Mouse (Mus musculus) hindbrain, postnatal 0 days (tissue): ENCODE results near the gene Tspan5. TPM values are rescaled to one million over a fixed set of nuclear protein-coding genes. Genes with fewer than 3 reads are reported as not detected.

Experiments used
- ATAC-seq: fragments of 200-750 bp; cut with Nextera tagmentation; 2 replicates; pipeline ENCODE4 v1.8.0; 2017; ENCODE audit warnings: mild to moderate bottlenecking, moderate TSS enrichment, moderate library complexity
- DNase-seq: peaks from one replicate; pipeline ENCODE4 v3.0.0-alpha.2; 2015; ENCODE audit warnings: low spot score
- H3K27ac ChIP-seq: fragments of 300-500 bp; sonication (generic); 2 replicates; pipeline ENCODE4 v1.5.1; 2014; ENCODE audit warnings: mild to moderate bottlenecking
- H3K27me3 ChIP-seq: fragments of 300-500 bp; sonication (generic); 2 replicates; pipeline ENCODE4 v1.6.1; 2014; ENCODE audit warnings: low read length, mixed read lengths; ENCODE audit not compliant: insufficient read depth
- H3K36me3 ChIP-seq: fragments of 300-500 bp; sonication (generic); 2 replicates; pipeline ENCODE4 v1.6.1; 2014; ENCODE audit warnings: low read length, mixed read lengths; ENCODE audit not compliant: insufficient read depth
- H3K4me1 ChIP-seq: fragments of 300-500 bp; sonication (generic); 2 replicates; pipeline ENCODE4 v1.6.1; 2014; ENCODE audit warnings: antibody characterized with exemption, low read length, mixed read lengths; ENCODE audit not compliant: insufficient read depth
- H3K4me2 ChIP-seq: fragments of 300-500 bp; sonication (generic); 2 replicates; pipeline ENCODE4 v1.6.1; 2014; ENCODE audit warnings: low read depth, mild to moderate bottlenecking, low read length, moderate library complexity, mixed read lengths
- H3K4me3 ChIP-seq: fragments of 300-500 bp; sonication (generic); 2 replicates; pipeline ENCODE4 v1.5.1; 2014; ENCODE audit warnings: low read length
- H3K9ac ChIP-seq: fragments of 300-500 bp; sonication (generic); replicated peaks from 2 replicates; pipeline ENCODE4 v1.6.1; 2014; ENCODE audit warnings: mild to moderate bottlenecking, low read length, moderate library complexity, mixed read lengths
- H3K9me3 ChIP-seq: fragments of 300-500 bp; sonication (generic); 2 replicates; pipeline ENCODE4 v1.6.1; 2016; ENCODE audit warnings: low read length, mixed read lengths
- CTCF ChIP-seq: IDR thresholded peaks from 2 replicates; pipeline ENCODE4 v1.5.1; 2016; ENCODE audit warnings: antibody characterized with exemption, control low read depth, low read depth
- WGBS: fragments of 180-500 bp; shearing (Covaris S2); extraction: QIAGEN DNeasy Blood & Tissue Kit; methylation state at CpG from one replicate; pipeline ENCODE4 v1.1.7; 2014; 5-methylcytosine and 5-hydroxymethylcytosine counted together
- polyA plus RNA-seq: library from polyadenylated mRNA; unstranded; fragments of >200 nt; fragmentation: Nextera tagmentation; extraction: Ambion mirVana; gene quantifications from 2 replicates; pipeline ENCODE4 v1.2.1, GENCODE M21; 2015
- total RNA-seq: library from RNA; depleted of rRNA; stranded (reverse); fragments of >200 nt; gene quantifications from 2 replicates; pipeline ENCODE4 v1.2.3, GENCODE M21; 2014

Tspan5 gene
- total and polyA plus RNA-seq, 2 experiments from 2014 or later = 86.0 to 135 TPM

DNA sequence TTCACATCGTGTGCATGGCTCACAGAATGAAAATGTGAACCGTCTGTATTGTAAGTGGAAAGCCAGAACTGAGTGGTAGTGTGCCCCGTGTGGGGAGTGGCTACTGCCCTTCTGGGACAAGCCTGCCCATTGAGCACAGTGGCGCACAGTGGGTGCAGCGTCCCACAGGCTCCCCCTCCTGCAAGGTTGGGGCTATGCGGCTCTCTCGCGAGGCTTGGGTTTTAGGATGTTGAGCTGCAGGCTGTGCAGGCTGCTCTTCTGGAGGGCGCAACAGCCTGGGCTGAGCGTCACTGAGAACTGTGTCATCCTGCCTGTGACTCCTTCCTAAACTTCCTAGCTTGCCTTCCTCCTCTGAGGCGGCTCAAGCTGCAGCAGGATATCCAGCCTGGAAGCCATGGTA lies 155.5 kb downstream of the Tspan5 start:
- no peak for TF ChIP-seq CTCF
- Histone ChIP-seq H3K36me3 (peaks cover 16% of the 10 kb centered on the region; the same call in 1 of the 2 replicates), H3K4me3 (no peak overlapping the region), H3K27me3 (no peaks in the 10 kb centered on the region), H3K4me2 (no peak overlapping the region), H3K9me3 (no peaks in the 10 kb centered on the region), H3K27ac (no peak overlapping the region), H3K4me1 (peaks cover 4% of the 10 kb centered on the region; the same call in 1 of the 2 replicates), H3K9ac (no peak overlapping the region)
- WGBS = 86% methylated on average over 11 of the region's 11 CpGs
- DNase-seq (no peak), ATAC-seq (peak; percentile 32; the same call in 1 of the 2 replicates)

DNA sequence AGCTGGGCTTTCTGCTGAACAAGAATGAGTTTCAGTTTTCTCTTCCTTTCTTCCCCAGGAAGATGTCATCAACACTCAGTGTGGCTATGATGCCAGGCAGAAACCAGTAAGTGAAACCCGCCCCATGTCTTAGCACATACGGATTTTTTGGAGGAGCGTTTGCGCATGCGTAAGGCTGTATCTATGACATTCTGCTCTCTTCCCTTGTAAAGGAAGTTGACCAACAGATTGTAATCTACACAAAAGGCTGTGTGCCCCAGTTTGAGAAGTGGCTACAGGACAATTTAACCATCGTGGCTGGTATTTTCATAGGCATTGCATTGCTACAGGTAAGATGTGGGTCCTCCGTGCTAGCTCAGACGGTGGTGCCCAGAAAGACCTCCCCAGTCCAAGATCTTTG lies 156.1 kb downstream of the Tspan5 start:
- no peaks in the 10 kb centered on the region for H3K9me3 ChIP-seq
- H3K4me3 ChIP-seq = no peak overlapping the region
- H3K9ac ChIP-seq = no peak overlapping the region
- peaks cover 4% of the 10 kb centered on the region; the same call in 1 of the 2 replicates for H3K4me1 ChIP-seq
- H3K36me3 ChIP-seq = peaks cover 16% of the 10 kb centered on the region; the same call in 1 of the 2 replicates
- 98% methylated on average over 8 of the region's 8 CpGs for WGBS
- H3K27me3 ChIP-seq = no peaks in the 10 kb centered on the region
- ATAC-seq (no peak), DNase-seq (no peak)
- no peak for TF ChIP-seq CTCF
- no peak overlapping the region for H3K4me2 ChIP-seq
- no peak overlapping the region for H3K27ac ChIP-seq

DNA sequence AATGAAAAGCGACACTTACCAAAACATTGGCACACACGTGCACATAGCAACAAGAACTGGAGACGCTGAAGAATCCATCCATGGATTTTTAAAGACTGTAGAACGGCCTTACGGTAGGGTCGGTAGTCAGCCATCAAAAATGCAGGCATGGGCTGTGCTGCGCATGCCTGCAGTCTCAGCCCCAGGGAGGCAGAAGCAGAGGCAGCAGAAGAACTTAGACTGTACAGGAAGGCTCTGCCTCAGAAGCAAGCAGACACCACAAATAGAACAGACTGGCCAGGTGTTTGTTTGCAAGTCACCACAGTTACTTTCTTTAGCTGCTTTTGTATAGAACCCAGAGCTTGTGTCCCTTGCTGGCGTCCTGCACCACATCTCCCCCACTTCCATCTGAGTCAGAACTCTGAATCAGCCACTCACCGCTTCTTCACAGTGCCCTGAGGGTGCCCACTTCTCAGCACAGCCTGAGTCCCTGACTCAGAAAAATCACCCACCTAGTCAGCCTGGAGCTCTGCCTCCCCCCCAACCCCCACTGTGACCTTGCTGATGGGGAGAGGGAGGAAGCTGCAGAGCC lies 158.7 kb downstream of the Tspan5 start:
- no peaks in the 10 kb centered on the region for H3K27me3 ChIP-seq
- H3K4me2 ChIP-seq = no peak overlapping the region
- no peak for TF ChIP-seq CTCF
- H3K9ac ChIP-seq = no peak overlapping the region
- H3K4me1 ChIP-seq = no peaks in the 10 kb centered on the region; the same call in 1 of the 2 replicates
- H3K27ac ChIP-seq = no peak overlapping the region
- H3K36me3 ChIP-seq = peaks cover 16% of the 10 kb centered on the region; the same call in 1 of the 2 replicates
- no peak for DNase-seq
- H3K4me3 ChIP-seq = no peak overlapping the region
- no peaks in the 10 kb centered on the region for H3K9me3 ChIP-seq
- ATAC-seq = peak; percentile 55
- 77% methylated on average over 9 of the region's 9 CpGs for WGBS

DNA sequence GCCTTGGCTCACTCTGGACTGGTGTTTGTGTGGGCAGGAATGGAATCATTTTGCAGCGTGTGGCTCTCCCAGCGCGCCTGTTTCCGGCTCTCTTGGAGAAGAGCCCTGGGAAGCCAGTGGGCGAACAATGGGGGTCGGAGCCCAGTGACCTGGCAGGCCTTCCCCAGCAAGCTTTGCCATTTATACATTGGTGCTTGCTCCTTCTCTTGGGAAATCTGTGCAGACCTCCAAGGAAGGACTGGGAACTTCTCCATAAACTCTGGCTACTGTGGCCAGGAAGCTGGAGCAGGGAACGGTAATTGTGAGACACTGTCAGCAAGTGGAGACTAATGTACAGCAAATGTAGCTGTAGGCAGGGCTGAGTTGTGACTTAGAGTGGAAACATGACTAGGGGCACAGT lies 163.7 kb downstream of the Tspan5 start:
- H3K4me2 ChIP-seq = no peak overlapping the region
- H3K9ac ChIP-seq = no peak overlapping the region
- no peaks in the 10 kb centered on the region; the same call in 1 of the 2 replicates for H3K4me1 ChIP-seq
- peak; percentile 39; the same call in 1 of the 2 replicates for ATAC-seq
- 27% methylated on average over 7 of the region's 7 CpGs for WGBS
- no peaks in the 10 kb centered on the region for H3K9me3 ChIP-seq
- no peaks in the 10 kb centered on the region for H3K27me3 ChIP-seq
- H3K27ac ChIP-seq = peak overlapping the region; percentile 54; the same call in 1 of the 2 replicates
- H3K4me3 ChIP-seq = no peak overlapping the region
- H3K36me3 ChIP-seq = no peaks in the 10 kb centered on the region; the same call in 1 of the 2 replicates
- DNase-seq = peak; percentile 41
- no peak for TF ChIP-seq CTCF

- Histone ChIP-seq H3K4me3 (no peak overlapping the region), H3K9me3 (no peaks in the 10 kb centered on the region), H3K9ac (no peak overlapping the region), H3K36me3 (no peaks in the 10 kb centered on the region; the same call in 1 of the 2 replicates), H3K4me1 (no peaks in the 10 kb centered on the region; the same call in 1 of the 2 replicates), H3K27ac (peak overlapping the region; percentile 54), H3K27me3 (no peaks in the 10 kb centered on the region), H3K4me2 (no peak overlapping the region)
- DNase-seq (peak; percentile 90), ATAC-seq (peak; percentile 77)
- 31% methylated on average over 17 of the region's 17 CpGs for WGBS
- TF ChIP-seq CTCF = peak; percentile 94
Measured at GRCm38 (mm10) chr3:138906112-138906880, 164.3 kb downstream of the Tspan5 start.

DNA sequence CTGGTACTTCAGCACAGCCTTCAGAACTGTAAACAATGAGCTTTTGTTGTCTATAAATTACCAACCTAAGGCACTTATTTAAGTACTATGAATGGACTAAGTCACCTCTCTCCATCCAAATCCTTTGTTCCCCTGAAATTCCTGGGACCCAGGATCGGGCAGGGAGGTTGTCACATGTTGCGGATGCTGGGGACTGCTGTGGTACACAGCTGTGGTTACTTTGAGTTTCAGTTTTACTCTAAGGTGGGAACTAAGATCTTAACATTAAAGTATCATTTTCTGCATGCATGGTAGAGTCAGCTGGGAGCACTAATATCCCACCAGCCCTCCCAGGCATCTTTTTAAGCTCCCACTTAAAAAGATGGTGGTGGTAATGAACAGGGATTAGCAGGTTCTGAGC lies 167.3 kb downstream of the Tspan5 start:
- Histone ChIP-seq H3K4me1 (no peaks in the 10 kb centered on the region; the same call in 1 of the 2 replicates), H3K9me3 (no peaks in the 10 kb centered on the region), H3K36me3 (no peaks in the 10 kb centered on the region), H3K4me3 (no peak overlapping the region), H3K27me3 (no peaks in the 10 kb centered on the region), H3K27ac (no peak overlapping the region), H3K4me2 (no peak overlapping the region), H3K9ac (no peak overlapping the region)
- ATAC-seq (no peak), DNase-seq (no peak)
- WGBS = 79% methylated on average over 2 of the region's 2 CpGs
- no peak for TF ChIP-seq CTCF
